Mouse (Mus musculus) embryo, embryonic 9.5 days (tissue): Measurements from ENCODE around the gene Chd5.

ENCODE experiments used
- DNase-seq: peaks from one replicate; pipeline ENCODE4 v3.0.0-alpha.2; 2017; ENCODE audit errors: extremely low spot score

Gene Chd5

GRCm38 (mm10) chr4:152338419-152339292 lies at the start of gene Chd5:
Gene Chd5, plus strand, starts transcription at chr4:152338651.
- no peak for DNase-seq

GRCm38 (mm10) chr4:152290385-152290784 lies 48.1 kb upstream of the Chd5 start:
- peak; percentile 73 for DNase-seq

GRCm38 (mm10) chr4:152290991-152291390 lies 47.5 kb upstream of the Chd5 start:
- no peak for DNase-seq

- DNase-seq, result no peak
Observed at GRCm38 (mm10) chr4:152291562-152291961, 46.9 kb upstream of the Chd5 start, which contains the start of gene Hes3. Gene Hes3, minus strand, starts transcription at chr4:152291662.

GRCm38 (mm10) chr4:152292102-152292765 lies 46.2 kb upstream of the Chd5 start:
- DNase-seq, result no peak

GRCm38 (mm10) chr4:152294188-152294929 lies 44.1 kb upstream of the Chd5 start:
- DNase-seq, result no peak

GRCm38 (mm10) chr4:152295916-152296315 lies 42.5 kb upstream of the Chd5 start:
- DNase-seq, result no peak

GRCm38 (mm10) chr4:152296371-152296770 lies 42.1 kb upstream of the Chd5 start:
- DNase-seq, result no peak

GRCm38 (mm10) chr4:152296874-152297861 lies 41.3 kb upstream of the Chd5 start, which contains the start of gene Icmt:
Gene Icmt, plus strand, starts transcription at chr4:152297227.
- peak; percentile 99 for DNase-seq

- no peak for DNase-seq
Observed at GRCm38 (mm10) chr4:152298836-152299235, 39.6 kb upstream of the Chd5 start.

GRCm38 (mm10) chr4:152300375-152300774 lies 38.1 kb upstream of the Chd5 start:
- no peak for DNase-seq

- DNase-seq, result no peak
Observed at GRCm38 (mm10) chr4:152302012-152302411, 36.4 kb upstream of the Chd5 start.

- no peak for DNase-seq
Observed at GRCm38 (mm10) chr4:152303172-152303571, 35.3 kb upstream of the Chd5 start.

- DNase-seq, result no peak
Observed at GRCm38 (mm10) chr4:152304685-152305084, 33.8 kb upstream of the Chd5 start.

GRCm38 (mm10) chr4:152305991-152306390 lies 32.5 kb upstream of the Chd5 start:
- DNase-seq, result no peak

GRCm38 (mm10) chr4:152307542-152307941 lies 30.9 kb upstream of the Chd5 start:
- no peak for DNase-seq

- no peak for DNase-seq
Observed at GRCm38 (mm10) chr4:152312186-152312585, 26.3 kb upstream of the Chd5 start.

GRCm38 (mm10) chr4:152313211-152313632 lies 25.2 kb upstream of the Chd5 start:
- DNase-seq, result peak; percentile 50

GRCm38 (mm10) chr4:152313934-152314333 lies 24.5 kb upstream of the Chd5 start:
- DNase-seq, result no peak

GRCm38 (mm10) chr4:152315498-152316213 lies 22.8 kb upstream of the Chd5 start:
- no peak for DNase-seq
